Mouse (Mus musculus) layer of hippocampus, postnatal 10 days (tissue): ENCODE measurements around the gene Amy2a5. TPM values are rescaled to one million over a fixed set of nuclear protein-coding genes. Genes with fewer than 3 reads are reported as not detected.
"Not testable (repeated sequence)": the region's sequence is repeated elsewhere in the genome, so short reads cannot be mapped to it uniquely, and the experiment has no call there.

Experiments
- DNase-seq, 2 experiments: peaks; one replicate each; pipeline ENCODE4 v3.0.0; 2021; ENCODE audit warnings: low spot score in 2 of 2
- long read RNA-seq: library from polyadenylated mRNA; stranded (forward); transcript quantifications from one replicate; pipeline ENCODE4 v2.0.0, GENCODE M21; 2023
- total RNA-seq, 2 experiments: library from RNA; stranded (reverse); gene quantifications; 2 replicates each; pipeline ENCODE4 v1.2.3; 2021

Gene Amy2a5
- total RNA-seq = not detected
- long read RNA-seq = 0 reads

- DNase-seq = not testable (repeated sequence)
Observed at GRCm38 (mm10) chr3:113258737-113259136, at the start of gene Amy2a5. TSS of gene Amy2a5 (minus strand) at chr3:113258837.

- not testable (repeated sequence) for DNase-seq
Observed at GRCm38 (mm10) chr3:113291349-113291748, 32.7 kb upstream of the Amy2a5 start, which contains the start of gene Amy2a4. TSS of gene Amy2a4 (minus strand) at chr3:113291449.

GRCm38 (mm10) chr3:113280285-113280684 lies 21.6 kb upstream of the Amy2a5 start:
- DNase-seq = not testable (repeated sequence)

- DNase-seq = not testable (repeated sequence)
Observed at GRCm38 (mm10) chr3:113279586-113279985, 20.9 kb upstream of the Amy2a5 start.

GRCm38 (mm10) chr3:113227115-113227514 lies 31.5 kb downstream of the Amy2a5 start:
- no peak for DNase-seq

Other genes starting within 250 kb of the Amy2a5 start
- not detected for gene Amy2a4, start 32.6 kb upstream of the Amy2a5 start, total RNA-seq
- gene Amy2a3, start 65.2 kb upstream of the Amy2a5 start, total RNA-seq = not detected
- gene Amy2a2, start 97.8 kb upstream of the Amy2a5 start, total RNA-seq = not detected